ENCODE assay signal across 8 mouse cellular contexts in the genomic region with DNA sequence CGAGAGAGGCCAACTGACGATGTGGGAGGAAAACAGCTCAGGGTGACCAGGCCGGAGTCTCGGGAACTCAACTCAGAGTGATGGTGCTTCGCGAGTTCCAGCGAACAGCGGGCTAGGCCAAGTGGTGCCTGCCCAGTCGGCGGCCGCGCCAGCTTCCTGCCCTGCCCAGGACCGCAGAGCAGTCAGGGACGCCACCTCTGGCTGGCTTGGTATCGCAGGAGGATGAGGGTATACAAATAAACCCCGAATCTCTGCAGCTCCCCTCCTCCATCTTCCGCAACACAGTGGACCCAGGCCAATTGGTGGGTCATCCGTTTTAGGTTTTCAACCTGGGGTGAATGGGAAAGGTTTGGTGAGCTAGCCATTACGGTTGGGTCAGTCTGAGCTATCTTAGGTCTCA. TPM values are rescaled to one million over a fixed set of nuclear protein-coding genes. Genes with fewer than 3 reads are reported as not detected.
DNase-seq lines count a peak whose midpoint lies in the region; ATAC-seq and TF ChIP-seq lines count a peak whose summit lies in the region.

No protein-coding gene starts in this region.

- H3K27ac ChIP-seq in cerebellum, adult 2 months (ENCODE audit: insufficient read depth, low read length): no peak overlapping the region
- H3K27ac ChIP-seq in liver, postnatal 0 days (ENCODE audit: low read depth): peak overlapping the region; percentile 73

- no peak for TF ChIP-seq POLR2A in cerebellum, adult 2 months (IDR thresholded peaks at IDR 0.05; ENCODE audit: borderline replicate concordance, insufficient read depth, low read length)

- H3K36me3 ChIP-seq in liver, postnatal 0 days (replicated peaks; ENCODE audit: insufficient read depth, low read length): no peaks in the 10 kb centered on the region

- ATAC-seq in inflammation-experienced regulatory T-cells, adult 6 months: peak; percentile 57
- ATAC-seq in liver, postnatal 0 days: peak; percentile 43

- no peaks in the 10 kb centered on the region for H3K27me3 ChIP-seq in cerebellum, adult 2 months (ENCODE audit: control insufficient read depth, insufficient read depth, low read length)
- peaks cover 57% of the 10 kb centered on the region for H3K27me3 ChIP-seq in liver, postnatal 0 days (ENCODE audit: insufficient read depth, low read length)

- H3K4me2 ChIP-seq in liver, postnatal 0 days (ENCODE audit: low read depth, low read length): peak overlapping the region; percentile 71

- DNase-seq in left cerebral cortex, postnatal 14 days (ENCODE audit: low spot score in 2 of 2): peak; percentile 50 to 57
- DNase-seq in left cerebral cortex, adult 18-20 months (ENCODE audit: low spot score in 2 of 2): no peak
- peak in 1 of 2 experiments; percentile 51 for DNase-seq in cerebellum, adult 2 months
- DNase-seq in gastrocnemius, postnatal 14 days: peak; percentile 79
- DNase-seq in liver, postnatal 0 days: peak; percentile 69
- DNase-seq in neural tube, embryonic 10.5 days (ENCODE audit: extremely low spot score, low spot score): peak; percentile 60
- peak; percentile 88 for DNase-seq in thymus, postnatal 4 days

- intact Hi-C loops in left cerebral cortex, postnatal 14 days (cut with DNase I): no loop called here
- intact Hi-C loops in gastrocnemius, postnatal 14 days (cut with DNase I; ENCODE audit: low total_unique reads): no loop called here

- 4% methylated on average over 19 of the region's 19 CpGs for WGBS in cerebellum, adult 2 months
- WGBS in liver, postnatal 0 days (ENCODE audit: insufficient replicate concordance): 4% methylated on average over 19 of the region's 19 CpGs

- H3K9ac ChIP-seq in liver, postnatal 0 days (replicated peaks): no peak overlapping the region

- TF ChIP-seq EP300 in liver, postnatal 0 days (IDR thresholded peaks at IDR 0.05; ENCODE audit: low read depth): no peak

- peaks cover 4% of the 10 kb centered on the region; the same call in 1 of the 2 replicates for H3K4me1 ChIP-seq in cerebellum, adult 2 months (ENCODE audit: control insufficient read depth, insufficient read depth, low read length)
- 0 out of 2 replicates have a peak, but pooled peaks cover 3% of the 10 kb centered on the region for H3K4me1 ChIP-seq in liver, postnatal 0 days (ENCODE audit: insufficient read depth)

- peak overlapping the region; percentile 25 for H3K4me3 ChIP-seq in cerebellum, adult 2 months (replicated peaks; ENCODE audit: insufficient read depth, low read depth, low read length)
- no peak overlapping the region for H3K4me3 ChIP-seq in liver, postnatal 0 days (ENCODE audit: low read depth, low read length)

- no peaks in the 10 kb centered on the region for H3K9me3 ChIP-seq in liver, postnatal 0 days (ENCODE audit: low read length)

- peak; percentile 36; the same call in 1 of the 2 replicates for TF ChIP-seq CTCF in cerebellum, adult 2 months (IDR thresholded peaks at IDR 0.05; ENCODE audit: borderline replicate concordance, insufficient read depth, low read depth, low read length)
- peak; percentile 61 for TF ChIP-seq CTCF in liver, postnatal 0 days (IDR thresholded peaks at IDR 0.05; ENCODE audit: low read depth)

RNA-seq across cellular contexts. Expression of a gene that starts 25.6 kb away (rescaled TPM):
- total RNA-seq in left cerebral cortex, postnatal 14 days (2021): 10 to 100 TPM; 27.1 to 27.4 TPM
- 10 to 100 TPM; 36.2 to 37.7 TPM for total RNA-seq in left cerebral cortex, adult 18-20 months (2021)
- 12.2 and 12.9 TPM in 2 replicates for polyA plus RNA-seq in cerebellum, adult 2 months (2012; rRNA removed)
- total RNA-seq in gastrocnemius, postnatal 14 days (2021): 10 to 100 TPM; 14.7 to 20.1 TPM
- 10 to 100 TPM; 15.1 to 28.3 (median 23.8) TPM for polyA plus RNA-seq in inflammation-experienced regulatory T-cells, adult 6 months (2017; shearing (Covaris generic))
- polyA plus RNA-seq in liver, postnatal 0 days (2015; fragmentation: Nextera tagmentation; extraction: Ambion mirVana): 4.0 and 4.2 TPM in 2 replicates

Comparison
In these comparisons a context has a peak if more than half of its experiments do, and no peak if none do; other contexts are left out.
1. DNase-seq: peak in left cerebral cortex, postnatal 14 days (2 of 2), gastrocnemius, postnatal 14 days (single experiment), liver, postnatal 0 days (single experiment), neural tube, embryonic 10.5 days (single experiment) and thymus, postnatal 4 days (single experiment); none in left cerebral cortex, adult 18-20 months (0 of 2).